Mouse (Mus musculus): Measurements from ENCODE around the gene Epas1. TPM values are rescaled to one million over a fixed set of nuclear protein-coding genes. Genes with fewer than 3 reads are reported as not detected.

Epas1 gene
- polyA plus RNA-seq, 2 experiments = 8.3 to 11.4 TPM

- 83% methylated on average over 6 of the region's 6 CpGs for WGBS
- peaks cover 5% of the 10 kb centered on the region; the same call in 1 of the 2 replicates for H3K4me1 ChIP-seq (ENCODE audit: control insufficient read depth, insufficient read depth, low read length)
- H3K4me3 ChIP-seq (replicated peaks; ENCODE audit: low read length) = no peak overlapping the region
- no peak for DNase-seq (ENCODE audit: low spot score)
- H3K9me3 ChIP-seq (ENCODE audit: control insufficient read depth, low read length) = no peaks in the 10 kb centered on the region
- no peaks in the 10 kb centered on the region for H3K27me3 ChIP-seq (ENCODE audit: control insufficient read depth, insufficient read depth, low read length)
- H3K9ac ChIP-seq (ENCODE audit: low read depth, low read length, severe bottlenecking) = no peak overlapping the region
- no peak for TF ChIP-seq POLR2A (IDR thresholded peaks at IDR 0.05; ENCODE audit: borderline replicate concordance, extremely low read depth, insufficient read depth, insufficient read length)
- no peaks in the 10 kb centered on the region for H3K36me3 ChIP-seq (ENCODE audit: control insufficient read depth, insufficient read depth, low read length)
- no peak overlapping the region for H3K4me2 ChIP-seq (replicated peaks; ENCODE audit: low read depth, low read length, severe bottlenecking)
- ATAC-seq (ENCODE audit: low FRiP score, low read depth) = no peak
- H3K27ac ChIP-seq (replicated peaks; ENCODE audit: low read depth, low read length) = no peak overlapping the region
These were observed 22.2 kb upstream of the Epas1 start for GRCm38 (mm10) chr17:86731273-86731672.

GRCm38 (mm10) chr17:86732024-86732423, 21.5 kb upstream of the Epas1 start:
- Histone ChIP-seq H3K4me1 (ENCODE audit: control insufficient read depth, insufficient read depth, low read length) (peaks cover 5% of the 10 kb centered on the region; the same call in 1 of the 2 replicates), H3K36me3 (ENCODE audit: control insufficient read depth, insufficient read depth, low read length) (no peaks in the 10 kb centered on the region), H3K9me3 (ENCODE audit: control insufficient read depth, low read length) (no peaks in the 10 kb centered on the region), H3K4me2 (replicated peaks; ENCODE audit: low read depth, low read length, severe bottlenecking) (no peak overlapping the region; the same call in 1 of the 2 replicates), H3K4me3 (replicated peaks; ENCODE audit: low read length) (no peak overlapping the region), H3K9ac (ENCODE audit: low read depth, low read length, severe bottlenecking) (peak overlapping the region; percentile 21; the same call in 1 of the 2 replicates), H3K27ac (replicated peaks; ENCODE audit: low read depth, low read length) (no peak overlapping the region), H3K27me3 (ENCODE audit: control insufficient read depth, insufficient read depth, low read length) (no peaks in the 10 kb centered on the region)
- no peak for TF ChIP-seq POLR2A (IDR thresholded peaks at IDR 0.05; ENCODE audit: borderline replicate concordance, extremely low read depth, insufficient read depth, insufficient read length)
- ATAC-seq (ENCODE audit: low FRiP score, low read depth) = no peak; the same call in 1 of the 2 replicates
- WGBS = 11% methylated on average over 11 of the region's 11 CpGs
- DNase-seq (ENCODE audit: low spot score) = peak; percentile 42

DNA sequence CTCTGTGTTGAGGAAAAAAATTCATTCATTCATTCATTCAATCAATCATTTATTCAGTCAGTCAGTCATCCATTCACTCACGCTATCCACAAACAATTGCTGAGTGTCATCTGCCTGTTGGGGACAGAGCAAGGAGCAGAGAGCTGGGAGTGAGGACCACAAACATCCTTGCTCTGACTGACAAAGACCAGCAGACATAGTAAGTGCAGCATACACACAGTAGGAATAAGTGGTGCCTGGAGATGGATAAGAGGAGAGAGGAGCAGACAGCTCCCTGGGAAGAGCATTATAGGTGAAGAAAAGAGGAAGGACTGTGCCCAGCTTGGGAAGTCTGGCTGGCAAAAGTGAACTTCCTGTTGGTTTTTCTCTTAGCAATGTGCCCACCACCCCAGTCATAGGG, 21.0 kb upstream of the Epas1 start:
- DNase-seq (ENCODE audit: low spot score) = no peak
- no peak for ATAC-seq (ENCODE audit: low FRiP score, low read depth)
- Histone ChIP-seq H3K4me1 (ENCODE audit: control insufficient read depth, insufficient read depth, low read length) (peaks cover 5% of the 10 kb centered on the region; the same call in 1 of the 2 replicates), H3K4me3 (replicated peaks; ENCODE audit: low read length) (no peak overlapping the region), H3K27me3 (ENCODE audit: control insufficient read depth, insufficient read depth, low read length) (no peaks in the 10 kb centered on the region), H3K27ac (replicated peaks; ENCODE audit: low read depth, low read length) (no peak overlapping the region), H3K9ac (ENCODE audit: low read depth, low read length, severe bottlenecking) (0 out of 2 replicates have a peak overlapping the region, but pooled peaks have one; percentile 21), H3K4me2 (replicated peaks; ENCODE audit: low read depth, low read length, severe bottlenecking) (no peak overlapping the region; the same call in 1 of the 2 replicates), H3K9me3 (ENCODE audit: control insufficient read depth, low read length) (no peaks in the 10 kb centered on the region), H3K36me3 (ENCODE audit: control insufficient read depth, insufficient read depth, low read length) (no peaks in the 10 kb centered on the region)
- no peak for TF ChIP-seq POLR2A (IDR thresholded peaks at IDR 0.05; ENCODE audit: borderline replicate concordance, extremely low read depth, insufficient read depth, insufficient read length)
- 88% methylated on average over 1 of the region's 1 CpGs for WGBS

- 87% methylated on average over 4 of the region's 4 CpGs for WGBS
- DNase-seq (ENCODE audit: low spot score) (no peak), ATAC-seq (ENCODE audit: low FRiP score, low read depth) (no peak)
- Histone ChIP-seq H3K4me1 (ENCODE audit: control insufficient read depth, insufficient read depth, low read length) (peaks cover 5% of the 10 kb centered on the region; the same call in 1 of the 2 replicates), H3K36me3 (ENCODE audit: control insufficient read depth, insufficient read depth, low read length) (no peaks in the 10 kb centered on the region), H3K4me3 (replicated peaks; ENCODE audit: low read length) (no peak overlapping the region), H3K9me3 (ENCODE audit: control insufficient read depth, low read length) (no peaks in the 10 kb centered on the region), H3K27ac (replicated peaks; ENCODE audit: low read depth, low read length) (no peak overlapping the region), H3K4me2 (replicated peaks; ENCODE audit: low read depth, low read length, severe bottlenecking) (no peak overlapping the region), H3K27me3 (ENCODE audit: control insufficient read depth, insufficient read depth, low read length) (no peaks in the 10 kb centered on the region), H3K9ac (ENCODE audit: low read depth, low read length, severe bottlenecking) (no peak overlapping the region)
- TF ChIP-seq POLR2A (IDR thresholded peaks at IDR 0.05; ENCODE audit: borderline replicate concordance, extremely low read depth, insufficient read depth, insufficient read length) = no peak
These were observed 19.9 kb upstream of the Epas1 start for GRCm38 (mm10) chr17:86733644-86734043.

DNA sequence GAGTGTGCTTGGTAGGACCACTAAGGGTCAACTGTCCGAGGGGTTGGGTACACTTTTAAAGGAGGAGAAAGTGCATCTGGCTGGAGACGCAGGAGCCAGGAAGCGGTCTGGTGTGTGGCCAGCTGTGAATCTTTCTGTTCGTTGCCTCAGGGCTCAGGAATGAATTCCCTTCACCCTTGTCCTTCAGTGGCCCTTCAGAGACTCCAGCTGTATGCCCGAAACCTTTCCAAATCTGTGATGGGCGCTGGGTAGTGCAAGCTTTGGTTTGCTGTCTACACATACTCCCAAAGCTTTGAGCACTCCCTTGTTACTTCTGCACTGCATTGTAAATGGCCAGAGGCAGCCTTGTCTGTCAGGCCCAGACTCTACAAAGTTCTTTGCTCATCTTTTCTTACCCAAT, 15.0 kb upstream of the Epas1 start:
- H3K4me3 ChIP-seq (replicated peaks; ENCODE audit: low read length) = no peak overlapping the region
- no peaks in the 10 kb centered on the region for H3K36me3 ChIP-seq (ENCODE audit: control insufficient read depth, insufficient read depth, low read length)
- H3K27me3 ChIP-seq (ENCODE audit: control insufficient read depth, insufficient read depth, low read length) = no peaks in the 10 kb centered on the region
- H3K9me3 ChIP-seq (ENCODE audit: control insufficient read depth, low read length) = no peaks in the 10 kb centered on the region
- WGBS = 68% methylated on average over 6 of the region's 6 CpGs
- no peak overlapping the region for H3K4me2 ChIP-seq (replicated peaks; ENCODE audit: low read depth, low read length, severe bottlenecking)
- no peak overlapping the region for H3K9ac ChIP-seq (ENCODE audit: low read depth, low read length, severe bottlenecking)
- H3K4me1 ChIP-seq (ENCODE audit: control insufficient read depth, insufficient read depth, low read length) = no peaks in the 10 kb centered on the region
- TF ChIP-seq POLR2A (IDR thresholded peaks at IDR 0.05; ENCODE audit: borderline replicate concordance, extremely low read depth, insufficient read depth, insufficient read length) = no peak
- ATAC-seq (ENCODE audit: low FRiP score, low read depth) (no peak), DNase-seq (ENCODE audit: low spot score) (no peak)
- no peak overlapping the region for H3K27ac ChIP-seq (replicated peaks; ENCODE audit: low read depth, low read length)

Data from limb, embryonic 14.5 days (tissue).